ENCODE assay signal across 14 mouse cellular contexts in the genomic region with DNA sequence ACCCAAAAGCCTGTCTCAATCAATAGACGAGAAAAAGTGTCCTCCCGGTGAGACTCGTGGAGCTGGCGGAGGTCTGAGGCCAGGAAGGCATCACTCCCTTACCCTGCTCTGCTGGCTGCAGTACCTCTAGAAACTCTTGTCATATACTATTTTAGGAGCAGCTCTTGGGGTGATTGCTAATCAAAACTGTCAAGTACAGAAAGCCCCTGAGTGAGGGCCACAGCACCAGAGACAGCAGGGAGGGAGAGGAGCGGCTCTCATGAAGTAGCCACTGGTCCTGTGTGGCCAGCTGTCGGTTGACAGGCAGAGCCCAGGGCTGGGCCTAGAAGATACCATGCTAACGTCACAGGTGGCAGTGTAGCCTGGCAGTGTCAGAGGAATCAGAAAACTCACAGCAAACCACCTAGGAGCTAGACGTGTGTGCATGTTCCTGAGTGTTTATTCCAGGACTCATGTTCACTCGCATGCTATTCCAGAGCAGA. TPM values are rescaled to one million over a fixed set of nuclear protein-coding genes. Genes with fewer than 3 reads are reported as not detected.
A peak's percentile ranks its signal among the peaks of the same experiment; 100 is the strongest.
DNase-seq lines count a peak whose midpoint lies in the region; ATAC-seq and TF ChIP-seq lines count a peak whose summit lies in the region.
"Had no signal": no experiment of that assay in that cellular context is flagged by ENCODE, and none has a peak within 500 bp of the region (broad histone marks: within the 10 kb centered on the region; RNA-seq: fewer than 3 reads in every experiment).

No protein-coding gene starts in this region.

- WGBS in forebrain, postnatal 0 days: 76% methylated on average over 9 of the region's 9 CpGs
- 90% methylated on average over 9 of the region's 9 CpGs for WGBS in forebrain, embryonic 10.5 days
- WGBS in hindbrain, postnatal 0 days: 83% methylated on average over 9 of the region's 9 CpGs
- WGBS in hindbrain, embryonic 14.5 days: 90% methylated on average over 9 of the region's 9 CpGs
- 53% methylated on average over 9 of the region's 9 CpGs for WGBS in heart, embryonic 15.5 days

- no peaks in the 10 kb centered on the region for H3K9me3 ChIP-seq in forebrain, postnatal 0 days (ENCODE audit: low read length)
- peaks cover 2% of the 10 kb centered on the region; the same call in 1 of the 2 replicates for H3K9me3 ChIP-seq in forebrain, embryonic 10.5 days
- no peaks in the 10 kb centered on the region for H3K9me3 ChIP-seq in hindbrain, postnatal 0 days (ENCODE audit: low read length)
- no peaks in the 10 kb centered on the region for H3K9me3 ChIP-seq in hindbrain, embryonic 14.5 days (ENCODE audit: control insufficient read depth, low read length)
- H3K9me3 ChIP-seq in heart, embryonic 15.5 days (replicated peaks): no peaks in the 10 kb centered on the region; the same call in 1 of the 2 replicates
- H3K9me3 ChIP-seq: hindbrain, embryonic 12.5 days; midbrain, embryonic 12.5 days; neural tube, embryonic 13.5 days had no signal

- 0 out of 2 replicates have a peak, but pooled peaks have one; percentile 0 for ATAC-seq in forebrain, postnatal 0 days
- no peak for ATAC-seq in hindbrain, postnatal 0 days
- no peak for ATAC-seq in hindbrain, embryonic 14.5 days (ENCODE audit: low FRiP score)
- 0 out of 2 replicates have a peak, but pooled peaks have one; percentile 23 for ATAC-seq in erythroblast, adult 5-6 weeks (replicated peaks; ENCODE audit: low FRiP score, poor library complexity, severe bottlenecking)
- peak; percentile 76 for ATAC-seq in heart, embryonic 15.5 days (replicated peaks; ENCODE audit: insufficient number of reproducible peaks, insufficient read depth, low FRiP score, low read depth)
- ATAC-seq in granulocyte monocyte progenitor cell, adult 5-6 weeks (replicated peaks; ENCODE audit: poor library complexity, severe bottlenecking): no peak
- ATAC-seq: liver, postnatal 0 days had no signal

- H3K9ac ChIP-seq in forebrain, postnatal 0 days: no peak overlapping the region
- no peak overlapping the region for H3K9ac ChIP-seq in hindbrain, postnatal 0 days (replicated peaks; ENCODE audit: low read length)
- no peak overlapping the region for H3K9ac ChIP-seq in hindbrain, embryonic 14.5 days
- H3K9ac ChIP-seq in heart, embryonic 15.5 days: no peak overlapping the region
- H3K9ac ChIP-seq: hindbrain, embryonic 12.5 days; liver, postnatal 0 days; midbrain, embryonic 12.5 days; neural tube, embryonic 13.5 days had no signal

- DNase-seq in forebrain, postnatal 0 days: no peak
- DNase-seq in forebrain, embryonic 10.5 days (ENCODE audit: extremely low spot score, low spot score): no peak
- DNase-seq in hindbrain, postnatal 0 days (ENCODE audit: low spot score): no peak
- DNase-seq in hindbrain, embryonic 14.5 days (ENCODE audit: low spot score): no peak
- DNase-seq: embryo, embryonic 11 days; gastrocnemius, postnatal 36 days; kidney, adult 8-10 months; liver, postnatal 0 days had no signal

- peaks cover 28% of the 10 kb centered on the region for H3K36me3 ChIP-seq in forebrain, postnatal 0 days (ENCODE audit: insufficient read depth)
- peaks cover 45% of the 10 kb centered on the region for H3K36me3 ChIP-seq in forebrain, embryonic 10.5 days (replicated peaks)
- peaks cover 13% of the 10 kb centered on the region for H3K36me3 ChIP-seq in hindbrain, postnatal 0 days (ENCODE audit: insufficient read depth, low read length)
- H3K36me3 ChIP-seq in hindbrain, embryonic 14.5 days (replicated peaks; ENCODE audit: control insufficient read depth, insufficient read depth): peaks cover 45% of the 10 kb centered on the region
- H3K36me3 ChIP-seq in heart, embryonic 15.5 days: peaks cover 30% of the 10 kb centered on the region

- H3K27me3 ChIP-seq in forebrain, postnatal 0 days (ENCODE audit: insufficient read depth, low read length): no peaks in the 10 kb centered on the region
- H3K27me3 ChIP-seq in forebrain, embryonic 10.5 days (ENCODE audit: poor library complexity, severe bottlenecking): no peaks in the 10 kb centered on the region
- no peaks in the 10 kb centered on the region for H3K27me3 ChIP-seq in hindbrain, postnatal 0 days (ENCODE audit: insufficient read depth, low read length)
- no peaks in the 10 kb centered on the region for H3K27me3 ChIP-seq in hindbrain, embryonic 14.5 days (ENCODE audit: control insufficient read depth, insufficient read depth, low read length)
- no peaks in the 10 kb centered on the region for H3K27me3 ChIP-seq in heart, embryonic 15.5 days
- H3K27me3 ChIP-seq: hindbrain, embryonic 12.5 days; midbrain, embryonic 12.5 days; neural tube, embryonic 13.5 days had no signal

- H3K4me3 ChIP-seq in forebrain, postnatal 0 days (ENCODE audit: low read depth, low read length): no peak overlapping the region
- H3K4me3 ChIP-seq in forebrain, embryonic 10.5 days: no peak overlapping the region
- H3K4me3 ChIP-seq in hindbrain, postnatal 0 days (ENCODE audit: low read length): no peak overlapping the region
- no peak overlapping the region for H3K4me3 ChIP-seq in hindbrain, embryonic 14.5 days (replicated peaks; ENCODE audit: low read length)
- no peak overlapping the region for H3K4me3 ChIP-seq in heart, embryonic 15.5 days
- H3K4me3 ChIP-seq: hindbrain, embryonic 12.5 days; midbrain, embryonic 12.5 days; neural tube, embryonic 13.5 days had no signal

- peaks cover 5% of the 10 kb centered on the region for H3K4me1 ChIP-seq in forebrain, postnatal 0 days (ENCODE audit: insufficient read depth)
- no peaks in the 10 kb centered on the region for H3K4me1 ChIP-seq in forebrain, embryonic 10.5 days
- 0 out of 2 replicates have a peak, but pooled peaks cover 4% of the 10 kb centered on the region for H3K4me1 ChIP-seq in hindbrain, postnatal 0 days (ENCODE audit: insufficient read depth, low read length)
- no peaks in the 10 kb centered on the region for H3K4me1 ChIP-seq in hindbrain, embryonic 14.5 days (replicated peaks; ENCODE audit: control insufficient read depth, insufficient read depth, low read length)
- H3K4me1 ChIP-seq in heart, embryonic 15.5 days (replicated peaks): peaks cover 27% of the 10 kb centered on the region
- H3K4me1 ChIP-seq: hindbrain, embryonic 12.5 days; midbrain, embryonic 12.5 days; neural tube, embryonic 13.5 days had no signal

- no peak for TF ChIP-seq CTCF in forebrain, postnatal 0 days (IDR thresholded peaks at IDR 0.05; ENCODE audit: low read depth)
- TF ChIP-seq CTCF in hindbrain, postnatal 0 days (IDR thresholded peaks at IDR 0.05; ENCODE audit: low read depth): no peak

- H3K4me2 ChIP-seq in forebrain, postnatal 0 days (ENCODE audit: low read depth): no peak overlapping the region
- H3K4me2 ChIP-seq in hindbrain, postnatal 0 days (ENCODE audit: low read depth, low read length): no peak overlapping the region
- H3K4me2 ChIP-seq in hindbrain, embryonic 14.5 days (replicated peaks): no peak overlapping the region
- H3K4me2 ChIP-seq in heart, embryonic 15.5 days: peak overlapping the region; percentile 13; the same call in 1 of the 2 replicates
- H3K4me2 ChIP-seq: hindbrain, embryonic 12.5 days; midbrain, embryonic 12.5 days; neural tube, embryonic 13.5 days had no signal

- no peak overlapping the region for H3K27ac ChIP-seq in forebrain, postnatal 0 days (ENCODE audit: low read depth, low read length)
- no peak overlapping the region for H3K27ac ChIP-seq in forebrain, embryonic 10.5 days
- peak overlapping the region; percentile 62; the same call in 1 of the 2 replicates for H3K27ac ChIP-seq in hindbrain, postnatal 0 days
- no peak overlapping the region for H3K27ac ChIP-seq in hindbrain, embryonic 14.5 days
- H3K27ac ChIP-seq in heart, embryonic 15.5 days: peak overlapping the region; percentile 84
- H3K27ac ChIP-seq: hindbrain, embryonic 12.5 days; midbrain, embryonic 12.5 days; neural tube, embryonic 13.5 days had no signal

RNA-seq across cellular contexts. Expression of gene Rheb, which starts 19.1 kb away (rescaled TPM):
- total RNA-seq in forebrain, postnatal 0 days (2014; rRNA removed): 117 and 133 TPM in 2 replicates
- 335 and 342 TPM in 2 replicates for polyA plus RNA-seq in forebrain, postnatal 0 days (2015; fragmentation: Nextera tagmentation; extraction: Ambion mirVana)
- polyA plus RNA-seq in forebrain, embryonic 10.5 days (2016; fragmentation: Nextera tagmentation; extraction: Ambion mirVana): 164 and 189 TPM in 2 replicates
- 78.4 and 89.7 TPM in 2 replicates for total RNA-seq in hindbrain, postnatal 0 days (2014; rRNA removed)
- 284 and 287 TPM in 2 replicates for polyA plus RNA-seq in hindbrain, postnatal 0 days (2015; fragmentation: Nextera tagmentation; extraction: Ambion mirVana)
- polyA plus RNA-seq in hindbrain, embryonic 14.5 days (2014; fragmentation: Nextera tagmentation; extraction: Ambion mirVana): 235 and 245 TPM in 2 replicates
- 41.8 and 47.7 TPM in 2 replicates for total RNA-seq in erythroblast, adult 5-6 weeks (2015; ENCODE audit: low replicate concordance)
- 13.9 and 33.6 TPM in 2 replicates for total RNA-seq in erythroblast, adult 5-6 weeks (2017; ENCODE audit: low replicate concordance)
- polyA plus RNA-seq in heart, embryonic 15.5 days (2015; fragmentation: Nextera tagmentation; extraction: Ambion mirVana): 211 and 262 TPM in 2 replicates
- 71.9 and 104 TPM in 2 replicates for total RNA-seq in granulocyte monocyte progenitor cell, adult 5-6 weeks (2014; fragmentation: Nextera tagmentation)
- total RNA-seq in granulocyte monocyte progenitor cell, adult 5-6 weeks (2017): 67.8 and 78.2 TPM in 2 replicates

Comparison
In these comparisons a context has a peak if more than half of its experiments do, and no peak if none do; other contexts are left out.
1. H3K27ac ChIP-seq: peak in hindbrain, postnatal 0 days (single experiment) and heart, embryonic 15.5 days (single experiment); none in forebrain, postnatal 0 days (single experiment), forebrain, embryonic 10.5 days (single experiment) and hindbrain, embryonic 14.5 days (single experiment).
2. ATAC-seq: peak in forebrain, postnatal 0 days (single experiment), erythroblast, adult 5-6 weeks (single experiment) and heart, embryonic 15.5 days (single experiment); none in hindbrain, postnatal 0 days (single experiment), hindbrain, embryonic 14.5 days (single experiment) and granulocyte monocyte progenitor cell, adult 5-6 weeks (single experiment).